In the genomic region with DNA sequence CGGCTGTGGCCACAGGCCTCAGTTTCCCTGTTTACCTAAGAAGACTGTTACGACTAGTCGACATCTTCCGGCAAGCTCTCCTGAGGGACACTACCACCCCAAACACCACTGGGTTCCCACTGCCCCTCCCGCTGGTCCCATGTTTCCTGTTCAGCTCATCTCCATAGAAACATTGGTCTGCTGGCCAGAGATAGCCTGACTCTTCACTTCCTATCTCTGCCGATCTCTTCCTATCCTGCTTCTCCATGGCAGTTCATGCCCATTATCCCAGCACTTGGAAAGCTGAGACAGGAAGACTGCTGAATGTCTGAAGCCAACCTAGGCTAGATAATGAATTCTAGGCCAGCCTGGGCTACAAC, we compare ENCODE assay signal across 8 mouse cellular contexts. TPM values are rescaled to one million over a fixed set of nuclear protein-coding genes. Genes with fewer than 3 reads are reported as not detected.
DNase-seq lines count a peak whose midpoint lies in the region; ATAC-seq and TF ChIP-seq lines count a peak whose summit lies in the region.
"Had no signal": no experiment of that assay in that cellular context is flagged by ENCODE, and none has a peak within 500 bp of the region (broad histone marks: within the 10 kb centered on the region; RNA-seq: fewer than 3 reads in every experiment).

No protein-coding gene starts in this region.

- peak overlapping the region; percentile 61 for H3K9ac ChIP-seq in heart, embryonic 14.5 days (ENCODE audit: low read length)
- H3K9ac ChIP-seq in liver, postnatal 0 days (replicated peaks) = peak overlapping the region; percentile 72

- peak overlapping the region; percentile 69 for H3K4me2 ChIP-seq in heart, embryonic 14.5 days (ENCODE audit: low read length)
- peak overlapping the region; percentile 87 for H3K4me2 ChIP-seq in liver, postnatal 0 days (ENCODE audit: low read depth, low read length)

- TF ChIP-seq CTCF in thymus, adult 2 months (IDR thresholded peaks at IDR 0.05; ENCODE audit: borderline replicate concordance, control insufficient read depth, extremely low read depth, insufficient read depth, low read length, poor library complexity) = no peak
- no peak for TF ChIP-seq CTCF in liver, postnatal 0 days (IDR thresholded peaks at IDR 0.05; ENCODE audit: low read depth)

- no peaks in the 10 kb centered on the region for H3K9me3 ChIP-seq in heart, embryonic 14.5 days (ENCODE audit: control insufficient read depth, low read length)
- no peaks in the 10 kb centered on the region for H3K9me3 ChIP-seq in liver, postnatal 0 days (ENCODE audit: low read length)

- peak; percentile 33 for DNase-seq in thymus, adult 2 months
- DNase-seq in thymus, postnatal 36 days = no peak
- no peak for DNase-seq in liver, postnatal 0 days
- no peak for DNase-seq in ovary, adult 18-20 months (ENCODE audit: low spot score)
- no peak for DNase-seq in frontal cortex, postnatal 14 days (ENCODE audit: low spot score in 2 of 2)

- TF ChIP-seq EP300 in liver, postnatal 0 days (IDR thresholded peaks at IDR 0.05; ENCODE audit: low read depth) = peak; percentile 52; the same call in 1 of the 2 replicates

- WGBS in thymus, adult 2 months = 11% methylated on average over 6 of the region's 6 CpGs
- 62% methylated on average over 6 of the region's 6 CpGs for WGBS in heart, embryonic 14.5 days
- WGBS in liver, postnatal 0 days (ENCODE audit: insufficient replicate concordance) = 30% methylated on average over 6 of the region's 6 CpGs

- peaks cover 12% of the 10 kb centered on the region for H3K36me3 ChIP-seq in thymus, adult 2 months (ENCODE audit: control insufficient read depth, insufficient read depth, low read length)
- peaks cover 22% of the 10 kb centered on the region for H3K36me3 ChIP-seq in heart, embryonic 14.5 days (ENCODE audit: control insufficient read depth, insufficient read depth, low read length)
- H3K36me3 ChIP-seq in liver, postnatal 0 days (replicated peaks; ENCODE audit: insufficient read depth, low read length) = peaks cover 25% of the 10 kb centered on the region

- H3K27ac ChIP-seq in thymus, adult 2 months (ENCODE audit: control insufficient read depth, insufficient read depth, low read length) = peak overlapping the region; percentile 21; the same call in 1 of the 2 replicates
- H3K27ac ChIP-seq in heart, embryonic 14.5 days (replicated peaks in 1 of 2; ENCODE audit: control insufficient read depth in 1 of 2, insufficient read depth in 1 of 2, low read depth in 2 of 2, low read length in 2 of 2) = peak overlapping the region; percentile 27 to 97; a peak in 3 of 4 replicates
- peak overlapping the region; percentile 92 for H3K27ac ChIP-seq in liver, postnatal 0 days (ENCODE audit: low read depth)

- H3K4me1 ChIP-seq in thymus, adult 2 months (replicated peaks; ENCODE audit: control insufficient read depth, insufficient read depth, low read length) = peaks cover 59% of the 10 kb centered on the region
- H3K4me1 ChIP-seq in heart, embryonic 14.5 days (ENCODE audit: control insufficient read depth in 2 of 2, insufficient read depth in 2 of 2, low read length in 2 of 2) = peaks cover 38 to 62% of the 10 kb centered on the region in 2 experiments
- peaks cover 59% of the 10 kb centered on the region for H3K4me1 ChIP-seq in liver, postnatal 0 days (ENCODE audit: insufficient read depth)

- no peak for TF ChIP-seq POLR2A in thymus, adult 2 months (IDR thresholded peaks at IDR 0.05; ENCODE audit: control insufficient read depth, extremely low read depth, insufficient read depth, low read length, poor library complexity)

- peak overlapping the region; percentile 50 for H3K4me3 ChIP-seq in thymus, adult 2 months (ENCODE audit: control insufficient read depth, insufficient read depth, low read length)
- H3K4me3 ChIP-seq in heart, embryonic 14.5 days (ENCODE audit: control insufficient read depth in 1 of 2, insufficient read depth in 1 of 2, low read depth in 1 of 2, low read length in 2 of 2) = peak overlapping the region in 1 of 2 experiments; percentile 4; a peak in 1 of 4 replicates
- peak overlapping the region; percentile 48 for H3K4me3 ChIP-seq in liver, postnatal 0 days (ENCODE audit: low read depth, low read length)

- no peak for ATAC-seq in heart, embryonic 14.5 days (ENCODE audit: insufficient number of reproducible peaks, insufficient read depth, low FRiP score, low read depth)
- ATAC-seq in liver, postnatal 0 days = peak; percentile 18
- no peak for ATAC-seq in megakaryocyte progenitor cell, adult 5-6 weeks (replicated peaks; ENCODE audit: poor library complexity)

- H3K27me3 ChIP-seq in thymus, adult 2 months (ENCODE audit: control insufficient read depth, insufficient read depth, low read length) = no peaks in the 10 kb centered on the region
- H3K27me3 ChIP-seq in heart, embryonic 14.5 days (ENCODE audit: control insufficient read depth, insufficient read depth, low read length) = no peaks in the 10 kb centered on the region
- no peaks in the 10 kb centered on the region for H3K27me3 ChIP-seq in liver, postnatal 0 days (ENCODE audit: insufficient read depth, low read length)

RNA-seq across cellular contexts. Expression of gene Gm9821, which starts 2.6 kb away (rescaled TPM):
- polyA plus RNA-seq in thymus, adult 2 months (2012; rRNA removed) = 0.08 TPM in 1 of 2 replicates, not detected in the other
- 2.8 and 3.5 TPM in 2 replicates for polyA plus RNA-seq in heart, embryonic 14.5 days (2014; fragmentation: Nextera tagmentation; extraction: Ambion mirVana)
- polyA plus RNA-seq in liver, postnatal 0 days (2015; fragmentation: Nextera tagmentation; extraction: Ambion mirVana) = 0.13 and 0.20 TPM in 2 replicates
- not detected in 2 replicates for total RNA-seq in megakaryocyte progenitor cell, adult 5-6 weeks (2015)
- 0.21 and 0.95 TPM in 2 replicates for total RNA-seq in megakaryocyte progenitor cell, adult 5-6 weeks (2017)
- total RNA-seq: adrenal gland, postnatal 36 days had no signal

RNA-seq across cellular contexts. Expression of gene Mdk, which starts 16.0 kb away (rescaled TPM):
- 12.0 and 17.7 TPM in 2 replicates for polyA plus RNA-seq in thymus, adult 2 months (2012; rRNA removed)
- 352 and 435 TPM in 2 replicates for polyA plus RNA-seq in heart, embryonic 14.5 days (2014; fragmentation: Nextera tagmentation; extraction: Ambion mirVana)
- polyA plus RNA-seq in liver, postnatal 0 days (2015; fragmentation: Nextera tagmentation; extraction: Ambion mirVana) = 5.0 and 6.8 TPM in 2 replicates
- total RNA-seq in megakaryocyte progenitor cell, adult 5-6 weeks (2015) = 0.32 and 0.86 TPM in 2 replicates
- 0.12 and 0.30 TPM in 2 replicates for total RNA-seq in megakaryocyte progenitor cell, adult 5-6 weeks (2017)

RNA-seq across cellular contexts. Expression of gene Chrm4, which starts 21.1 kb away (rescaled TPM):
- 0.80 and 0.87 TPM in 2 replicates for polyA plus RNA-seq in thymus, adult 2 months (2012; rRNA removed)
- not detected in 2 replicates for polyA plus RNA-seq in heart, embryonic 14.5 days (2014; fragmentation: Nextera tagmentation; extraction: Ambion mirVana)
- polyA plus RNA-seq in liver, postnatal 0 days (2015; fragmentation: Nextera tagmentation; extraction: Ambion mirVana) = not detected in 2 replicates
- 0.17 TPM in 2 replicates for total RNA-seq in megakaryocyte progenitor cell, adult 5-6 weeks (2015)
- total RNA-seq in megakaryocyte progenitor cell, adult 5-6 weeks (2017) = 0.17 TPM in 1 of 2 replicates, not detected in the other

RNA-seq across cellular contexts. Expression of gene Dgkz, which starts 27.5 kb away (rescaled TPM):
- polyA plus RNA-seq in thymus, adult 2 months (2012; rRNA removed) = 1,103 and 1,229 TPM in 2 replicates
- 47.8 and 48.2 TPM in 2 replicates for polyA plus RNA-seq in heart, embryonic 14.5 days (2014; fragmentation: Nextera tagmentation; extraction: Ambion mirVana)
- polyA plus RNA-seq in liver, postnatal 0 days (2015; fragmentation: Nextera tagmentation; extraction: Ambion mirVana) = 13.9 and 15.9 TPM in 2 replicates
- 111 and 112 TPM in 2 replicates for total RNA-seq in megakaryocyte progenitor cell, adult 5-6 weeks (2015)
- 76.3 and 94.7 TPM in 2 replicates for total RNA-seq in megakaryocyte progenitor cell, adult 5-6 weeks (2017)

Comparison
In these comparisons a context has a peak if more than half of its experiments do, and no peak if none do; other contexts are left out.
1. H3K27ac ChIP-seq: peak in every context shown above with its lines; median percentile 92 in liver, postnatal 0 days; 62 in heart, embryonic 14.5 days; 21 in thymus, adult 2 months.
2. RNA of gene Mdk, which starts 16.0 kb away (polyA plus RNA-seq): 352 to 435 TPM in heart, embryonic 14.5 days; 12.0 to 17.7 TPM in thymus, adult 2 months and 5.0 to 6.8 TPM in liver, postnatal 0 days; every median in the first group is over 10 times any median in the second.